Mouse (Mus musculus) hindbrain, embryonic 14.5 days (tissue): ENCODE measurements at regions not wholly inside any gene's neighbourhood (a gene's known extent, or its start where the extent isn't known, plus 50 kb on each side); places are given as distances from the start of the nearest gene placed in this dataset.

Experiments
- ATAC-seq: fragments of 200-750 bp; cut with Nextera tagmentation; 2 replicates; pipeline ENCODE4 v1.8.0; 2017; ENCODE audit warnings: moderate number of reproducible peaks, mild to moderate bottlenecking, moderate TSS enrichment, moderate library complexity; ENCODE audit not compliant: low FRiP score
- DNase-seq: peaks from one replicate; pipeline ENCODE4 v3.0.0-alpha.2; 2015; ENCODE audit warnings: low spot score
- H3K27ac ChIP-seq: fragments of 300-500 bp; sonication (generic); 2 replicates; pipeline ENCODE4 v1.5.1; 2014; ENCODE audit warnings: mild to moderate bottlenecking, moderate library complexity
- H3K27me3 ChIP-seq: fragments of 300-500 bp; sonication (generic); 2 replicates; pipeline ENCODE4 v1.6.1; 2014; ENCODE audit warnings: mild to moderate bottlenecking, low read length, mixed read lengths; ENCODE audit not compliant: control insufficient read depth, insufficient read depth
- H3K36me3 ChIP-seq: fragments of 300-500 bp; sonication (generic); replicated peaks from 2 replicates; pipeline ENCODE4 v1.6.1; 2014; ENCODE audit not compliant: control insufficient read depth, insufficient read depth
- H3K4me1 ChIP-seq: fragments of 300-500 bp; sonication (generic); replicated peaks from 2 replicates; pipeline ENCODE4 v1.6.1; 2014; ENCODE audit warnings: antibody characterized with exemption, low read length, mixed read lengths; ENCODE audit not compliant: control insufficient read depth, insufficient read depth
- H3K4me2 ChIP-seq: fragments of 300-500 bp; sonication (generic); replicated peaks from 2 replicates; pipeline ENCODE4 v1.6.1; 2014; ENCODE audit warnings: mild to moderate bottlenecking, moderate library complexity
- H3K4me3 ChIP-seq: fragments of 300-500 bp; sonication (generic); replicated peaks from 2 replicates; pipeline ENCODE4 v1.5.1; 2014; ENCODE audit warnings: mild to moderate bottlenecking, low read length
- H3K9ac ChIP-seq: fragments of 300-500 bp; sonication (generic); 2 replicates; pipeline ENCODE4 v1.6.1; 2014
- H3K9me3 ChIP-seq: fragments of 300-500 bp; sonication (generic); 2 replicates; pipeline ENCODE4 v1.6.1; 2016; ENCODE audit warnings: low read length; ENCODE audit not compliant: control insufficient read depth
- WGBS: fragments of 180-500 bp; shearing (Covaris S2); extraction: QIAGEN DNeasy Blood & Tissue Kit; methylation state at CpG from one replicate; pipeline ENCODE4 v1.1.7; 2014; 5-methylcytosine and 5-hydroxymethylcytosine counted together

DNA sequence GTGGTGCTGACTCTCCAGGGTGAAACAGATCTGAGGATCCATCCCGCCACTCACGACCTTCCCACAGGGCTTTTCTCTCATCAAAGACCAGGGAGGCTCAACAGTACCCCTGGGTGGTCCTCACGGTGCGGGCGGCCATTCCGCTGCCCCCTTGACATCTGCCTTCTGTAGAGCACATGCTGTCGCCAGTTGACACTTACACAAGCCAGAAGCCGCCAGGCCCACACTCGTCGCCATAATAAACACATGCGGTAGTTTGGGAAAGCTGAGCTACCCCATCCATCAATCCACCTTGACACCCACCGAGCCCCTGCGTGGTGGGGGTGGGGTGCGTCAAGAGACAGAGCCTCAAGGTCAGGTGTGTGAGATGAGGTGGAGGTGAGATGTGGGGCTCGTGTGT lies 125.7 kb downstream of the Tfap2c start:
- Histone ChIP-seq H3K4me3 (no peak overlapping the region), H3K9ac (no peak overlapping the region), H3K9me3 (no peaks in the 10 kb centered on the region), H3K27me3 (no peaks in the 10 kb centered on the region), H3K36me3 (no peaks in the 10 kb centered on the region), H3K4me2 (no peak overlapping the region), H3K27ac (no peak overlapping the region), H3K4me1 (no peaks in the 10 kb centered on the region)
- 65% methylated on average over 15 of the region's 15 CpGs for WGBS
- ATAC-seq (no peak), DNase-seq (no peak)

DNA sequence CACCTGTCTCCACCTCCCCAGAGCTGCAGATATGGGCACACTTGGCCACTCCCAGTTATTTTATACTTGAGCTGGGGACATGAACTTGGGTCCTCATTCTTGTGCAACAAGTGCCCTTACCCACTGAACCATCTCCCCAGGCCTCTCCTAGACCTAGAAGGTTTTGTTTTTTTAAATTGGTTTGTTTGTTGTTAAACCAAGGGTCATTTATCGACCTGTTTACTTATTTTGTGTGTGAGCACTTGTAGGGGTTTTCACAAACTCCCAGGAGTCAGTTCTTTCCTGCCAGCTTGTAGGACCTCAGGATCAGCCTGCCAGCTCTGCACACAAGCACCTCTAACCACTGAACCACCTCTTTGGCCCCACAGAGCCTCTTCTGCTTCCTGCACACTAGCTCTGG lies 140.8 kb downstream of the Tfap2c start:
- ATAC-seq: no peak
- WGBS: 100% methylated on average over 1 of the region's 1 CpGs
- no peak for DNase-seq

DNA sequence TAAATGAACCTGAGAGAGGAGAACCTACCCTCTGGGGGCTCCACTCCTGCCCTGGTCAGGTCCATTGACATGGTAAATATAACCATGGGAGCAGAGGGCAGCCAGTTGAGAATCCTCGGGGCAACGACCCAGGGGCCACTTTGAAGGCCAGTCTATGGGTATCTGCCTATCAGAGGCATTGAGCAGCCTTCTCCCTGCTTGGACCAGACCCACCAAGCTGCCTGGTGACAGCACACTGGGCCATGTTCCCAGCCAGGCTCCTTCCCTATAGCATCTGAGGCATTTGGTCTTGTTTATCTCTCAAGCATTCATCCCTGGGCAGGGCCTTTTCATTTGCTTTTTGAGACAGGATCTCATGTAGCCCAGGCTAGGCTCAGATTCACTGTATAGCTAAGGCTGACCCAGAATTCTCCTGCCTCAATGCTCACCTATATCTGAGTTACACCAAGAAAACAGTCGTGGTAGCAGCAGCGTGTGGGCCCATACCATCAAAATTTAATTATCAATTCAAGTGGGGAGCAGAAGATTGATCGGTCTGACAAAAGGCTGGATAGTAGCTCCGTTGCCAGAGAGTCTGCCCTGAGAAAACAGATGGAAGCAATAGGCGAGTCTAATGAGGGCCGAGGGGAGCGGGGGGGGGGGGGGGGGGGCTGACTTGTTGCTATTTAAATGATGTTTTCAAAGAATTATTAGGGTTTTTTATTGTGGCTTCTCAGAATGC lies 141.7 kb downstream of the Tfap2c start:
- Histone ChIP-seq H3K9ac (no peak overlapping the region), H3K27ac (no peak overlapping the region), H3K4me1 (no peaks in the 10 kb centered on the region), H3K27me3 (no peaks in the 10 kb centered on the region), H3K4me3 (no peak overlapping the region), H3K36me3 (no peaks in the 10 kb centered on the region), H3K4me2 (no peak overlapping the region), H3K9me3 (0 out of 2 replicates have a peak, but pooled peaks cover 3% of the 10 kb centered on the region)
- WGBS: 25% methylated on average over 8 of the region's 9 CpGs
- DNase-seq (no peak), ATAC-seq (peak; percentile 65; the same call in 1 of the 2 replicates)

More for the DNA sequence above, 140.8 kb downstream of the Tfap2c start:
- Histone ChIP-seq H3K4me1 (no peaks in the 10 kb centered on the region), H3K27me3 (no peaks in the 10 kb centered on the region), H3K36me3 (no peaks in the 10 kb centered on the region), H3K9ac (no peak overlapping the region), H3K4me2 (no peak overlapping the region), H3K4me3 (no peak overlapping the region), H3K9me3 (0 out of 2 replicates have a peak, but pooled peaks cover 3% of the 10 kb centered on the region), H3K27ac (no peak overlapping the region)

DNA sequence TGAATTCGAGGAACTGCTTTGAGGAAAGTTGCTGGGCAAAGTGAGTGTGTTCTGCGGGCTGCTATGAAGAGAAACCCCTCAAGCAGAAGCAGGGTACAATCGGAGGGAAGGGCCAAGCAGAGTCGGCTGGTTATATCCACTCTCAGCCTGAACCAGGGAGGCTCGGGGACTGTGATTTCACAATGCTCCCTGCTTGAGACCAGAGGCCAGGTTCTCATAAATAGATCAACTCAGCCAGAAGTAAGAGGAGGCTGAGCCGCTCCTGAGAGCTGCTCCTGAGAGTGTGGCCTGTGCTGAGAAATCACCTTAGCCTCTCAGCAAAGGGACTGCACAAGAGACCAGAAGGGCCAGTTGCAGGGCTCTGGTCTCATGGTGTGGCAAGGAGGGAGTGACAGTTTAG lies 149.6 kb downstream of the Tfap2c start:
- no peak overlapping the region for H3K27ac ChIP-seq
- H3K9me3 ChIP-seq: no peaks in the 10 kb centered on the region
- no peak overlapping the region for H3K9ac ChIP-seq
- no peaks in the 10 kb centered on the region for H3K36me3 ChIP-seq
- ATAC-seq: no peak
- no peaks in the 10 kb centered on the region for H3K4me1 ChIP-seq
- DNase-seq: no peak
- H3K27me3 ChIP-seq: no peaks in the 10 kb centered on the region
- WGBS: 52% methylated on average over 6 of the region's 6 CpGs
- H3K4me3 ChIP-seq: no peak overlapping the region
- H3K4me2 ChIP-seq: no peak overlapping the region

DNA sequence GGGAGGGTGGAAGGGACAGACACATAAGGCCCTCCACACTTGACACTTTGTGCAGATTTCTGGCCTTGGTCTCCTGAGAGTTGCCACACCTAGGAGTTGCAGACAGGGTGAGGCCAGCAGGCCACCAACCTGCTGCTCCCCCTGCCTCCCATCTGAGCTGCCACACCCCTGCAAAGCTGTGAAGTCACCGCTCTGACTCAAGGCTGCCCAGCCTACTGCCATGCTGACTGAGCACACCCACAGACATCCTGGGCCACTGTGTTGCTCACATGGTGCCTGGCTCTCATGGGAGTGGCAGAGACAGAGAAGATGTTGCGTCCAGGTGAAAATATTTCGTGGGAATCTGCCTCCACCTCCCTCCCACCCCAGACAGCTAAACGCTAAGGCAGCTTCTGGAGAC lies 150.3 kb downstream of the Tfap2c start:
- Histone ChIP-seq H3K27ac (no peak overlapping the region), H3K9ac (no peak overlapping the region), H3K27me3 (no peaks in the 10 kb centered on the region), H3K36me3 (no peaks in the 10 kb centered on the region), H3K9me3 (no peaks in the 10 kb centered on the region), H3K4me3 (no peak overlapping the region), H3K4me1 (no peaks in the 10 kb centered on the region), H3K4me2 (no peak overlapping the region)
- no peak for DNase-seq
- no peak for ATAC-seq
- 87% methylated on average over 4 of the region's 4 CpGs for WGBS

DNA sequence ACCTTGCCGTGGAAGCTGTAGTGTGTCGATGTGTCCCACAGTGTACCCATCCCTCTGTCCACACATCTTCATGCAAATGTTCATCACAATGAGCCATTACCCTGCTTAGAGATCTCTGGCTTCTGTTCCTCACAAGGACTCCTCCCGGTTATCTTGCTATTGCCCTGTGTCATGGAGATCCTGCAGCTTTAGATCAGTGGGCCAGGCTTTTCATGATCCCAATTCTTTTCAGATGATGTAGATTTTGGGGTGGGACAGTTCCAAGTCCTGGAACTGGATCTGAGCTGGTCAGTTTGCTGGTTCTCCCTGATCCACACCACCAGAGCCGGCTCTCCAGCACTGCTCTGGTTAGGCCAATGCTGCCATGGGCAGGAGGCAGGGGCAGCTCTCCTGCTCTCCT lies 161.2 kb downstream of the Tfap2c start:
- ATAC-seq: no peak
- no peaks in the 10 kb centered on the region for H3K4me1 ChIP-seq
- no peak overlapping the region for H3K9ac ChIP-seq
- H3K36me3 ChIP-seq: no peaks in the 10 kb centered on the region
- WGBS: 64% methylated on average over 4 of the region's 4 CpGs
- H3K9me3 ChIP-seq: no peaks in the 10 kb centered on the region
- no peak overlapping the region for H3K27ac ChIP-seq
- H3K4me2 ChIP-seq: no peak overlapping the region
- H3K4me3 ChIP-seq: no peak overlapping the region
- no peak for DNase-seq
- 0 out of 2 replicates have a peak, but pooled peaks cover 4% of the 10 kb centered on the region for H3K27me3 ChIP-seq

DNA sequence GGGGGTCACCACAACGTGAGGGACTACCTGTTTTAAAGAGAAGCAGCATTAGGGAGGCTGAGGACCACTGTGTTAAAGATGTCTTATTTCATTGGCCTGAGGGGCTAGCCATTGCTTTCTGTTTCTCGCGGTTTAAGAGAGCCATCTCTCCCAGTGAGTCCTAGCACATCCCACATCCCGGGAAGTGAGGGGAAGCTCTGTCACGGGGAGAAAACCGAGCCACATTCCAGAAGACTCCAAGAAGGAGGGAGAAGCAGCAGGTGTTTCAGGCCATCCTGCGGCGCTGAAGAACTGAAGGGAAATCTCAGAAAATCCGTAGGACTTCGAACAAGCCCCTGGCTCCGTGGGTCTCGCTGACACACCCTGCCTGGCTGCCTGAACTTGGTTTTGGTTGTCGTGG lies 177.3 kb downstream of the Tfap2c start:
- Histone ChIP-seq H3K36me3 (no peaks in the 10 kb centered on the region), H3K4me3 (no peak overlapping the region), H3K4me1 (peaks cover 7% of the 10 kb centered on the region), H3K4me2 (no peak overlapping the region), H3K27me3 (peaks cover 89% of the 10 kb centered on the region), H3K27ac (no peak overlapping the region), H3K9ac (no peak overlapping the region), H3K9me3 (no peaks in the 10 kb centered on the region)
- ATAC-seq (no peak), DNase-seq (no peak)
- 4% methylated on average over 13 of the region's 13 CpGs for WGBS

DNA sequence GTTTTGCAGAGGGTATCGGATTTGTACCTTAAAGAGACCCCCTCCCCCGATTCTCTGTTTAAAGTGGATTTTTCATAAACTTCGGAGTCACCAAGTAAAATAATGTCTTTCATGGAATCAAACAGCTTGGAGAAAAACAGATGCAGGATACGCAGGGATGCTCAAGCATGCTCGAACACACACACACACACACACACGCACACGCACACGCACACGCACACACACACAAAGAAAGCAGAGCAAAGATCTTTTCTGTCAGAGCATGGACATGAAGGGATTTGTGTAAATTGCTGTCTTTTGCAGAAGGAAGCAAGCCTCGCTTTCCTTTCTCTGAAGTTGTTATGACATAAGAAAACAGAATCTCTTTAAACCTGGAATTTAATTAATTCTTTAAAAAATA lies 178.2 kb downstream of the Tfap2c start:
- Histone ChIP-seq H3K4me3 (no peak overlapping the region), H3K9ac (no peak overlapping the region), H3K36me3 (no peaks in the 10 kb centered on the region), H3K4me2 (peak overlapping the region; percentile 63), H3K27ac (no peak overlapping the region), H3K9me3 (no peaks in the 10 kb centered on the region), H3K4me1 (peaks cover 7% of the 10 kb centered on the region), H3K27me3 (peaks cover 93% of the 10 kb centered on the region)
- DNase-seq: no peak
- no peak for ATAC-seq
- WGBS: 11% methylated on average over 10 of the region's 10 CpGs

DNA sequence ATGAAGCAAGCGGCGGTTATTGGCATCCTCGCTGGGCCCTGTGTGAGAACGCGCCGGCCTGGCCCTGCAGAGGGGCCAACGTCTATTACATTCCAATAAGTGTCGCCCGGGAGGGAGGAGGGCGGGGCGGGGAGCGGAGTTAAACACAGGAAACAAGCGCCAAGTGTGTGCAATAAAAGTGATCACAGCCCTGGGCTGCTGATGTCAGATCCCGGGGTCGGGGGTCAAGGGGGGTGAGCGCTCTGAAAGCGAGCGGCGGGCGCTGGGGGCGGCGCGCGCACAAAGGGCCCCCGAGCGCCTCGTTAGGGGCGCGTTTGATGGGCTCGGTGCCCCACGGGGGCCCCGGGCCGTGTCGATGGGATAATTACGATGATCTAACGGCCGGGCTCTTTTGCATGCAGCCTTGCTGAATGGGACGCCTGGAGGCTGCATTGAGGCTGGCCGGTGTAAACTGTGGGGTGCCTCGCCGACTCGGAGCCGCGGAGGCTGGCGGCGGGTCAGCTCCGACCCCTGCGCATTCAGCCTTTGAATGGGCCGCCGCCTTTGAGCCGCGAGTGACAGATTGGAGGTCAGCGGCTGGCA lies 178.9 kb downstream of the Tfap2c start:
- DNase-seq (peak; percentile 63), ATAC-seq (peak; percentile 88)
- Histone ChIP-seq H3K4me1 (peaks cover 7% of the 10 kb centered on the region), H3K4me2 (peak overlapping the region; percentile 63), H3K4me3 (peak overlapping the region; percentile 30), H3K27ac (no peak overlapping the region), H3K9ac (no peak overlapping the region), H3K27me3 (peaks cover 93% of the 10 kb centered on the region), H3K9me3 (no peaks in the 10 kb centered on the region), H3K36me3 (no peaks in the 10 kb centered on the region)
- under 1% methylated on average over 43 of the region's 53 CpGs for WGBS
